Mouse (Mus musculus) neutrophil, adult 65 days (primary cell): ENCODE results near the gene Iapp. TPM values are rescaled to one million over a fixed set of nuclear protein-coding genes. Genes with fewer than 3 reads are reported as not detected.

Experiments
- total RNA-seq: library from RNA; stranded (reverse); gene quantifications from 2 replicates; pipeline ENCODE4 v1.2.4, GENCODE M21; 2023

The Iapp gene
- total RNA-seq: not detected in 2 replicates

DNA sequence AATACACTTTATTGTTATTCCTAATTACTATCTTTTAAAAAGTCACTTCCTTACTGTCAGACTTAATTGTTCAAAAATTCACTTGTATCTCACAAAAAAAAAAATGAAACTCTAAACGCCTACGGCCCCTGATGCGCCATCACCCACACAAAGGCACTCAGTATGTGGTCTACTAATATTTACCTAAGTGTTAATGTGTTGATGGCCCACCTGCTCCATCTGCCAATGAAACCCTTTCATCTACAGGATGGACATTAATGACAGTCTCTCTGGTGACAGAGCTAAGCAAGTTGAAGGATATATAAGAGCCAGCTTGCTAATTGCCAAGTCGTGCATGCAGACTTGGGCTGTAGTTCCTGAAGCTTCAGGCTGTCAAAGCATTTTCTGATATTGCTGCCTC lies at the start of gene Iapp:
Gene Iapp, plus strand, starts transcription at position 326 of the 400 bp plus-strand sequence.

DNA sequence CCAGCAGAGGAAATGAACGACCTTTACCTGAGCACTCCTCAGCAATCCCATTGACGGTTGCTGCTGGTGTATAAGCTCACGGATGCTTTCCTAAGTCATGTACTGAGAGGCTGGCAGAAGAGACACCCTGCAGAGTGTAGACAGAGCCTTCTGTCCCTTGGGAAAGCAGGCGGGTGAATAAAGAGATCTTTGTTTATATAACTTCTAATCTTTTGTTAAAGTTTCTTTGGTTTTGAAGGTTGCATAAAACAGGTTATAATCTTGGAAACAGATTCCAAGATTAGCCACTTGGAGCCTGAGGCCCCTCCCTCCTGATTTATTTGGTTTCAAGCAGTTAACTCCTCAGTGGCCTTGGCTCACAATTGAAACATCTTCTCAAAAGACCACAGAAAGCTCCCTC lies 24.7 kb downstream of the Iapp start, which contains the start of gene Slco1a5:
Gene Slco1a5, minus strand, starts transcription at position 101 of the 400 bp plus-strand sequence.

DNA sequence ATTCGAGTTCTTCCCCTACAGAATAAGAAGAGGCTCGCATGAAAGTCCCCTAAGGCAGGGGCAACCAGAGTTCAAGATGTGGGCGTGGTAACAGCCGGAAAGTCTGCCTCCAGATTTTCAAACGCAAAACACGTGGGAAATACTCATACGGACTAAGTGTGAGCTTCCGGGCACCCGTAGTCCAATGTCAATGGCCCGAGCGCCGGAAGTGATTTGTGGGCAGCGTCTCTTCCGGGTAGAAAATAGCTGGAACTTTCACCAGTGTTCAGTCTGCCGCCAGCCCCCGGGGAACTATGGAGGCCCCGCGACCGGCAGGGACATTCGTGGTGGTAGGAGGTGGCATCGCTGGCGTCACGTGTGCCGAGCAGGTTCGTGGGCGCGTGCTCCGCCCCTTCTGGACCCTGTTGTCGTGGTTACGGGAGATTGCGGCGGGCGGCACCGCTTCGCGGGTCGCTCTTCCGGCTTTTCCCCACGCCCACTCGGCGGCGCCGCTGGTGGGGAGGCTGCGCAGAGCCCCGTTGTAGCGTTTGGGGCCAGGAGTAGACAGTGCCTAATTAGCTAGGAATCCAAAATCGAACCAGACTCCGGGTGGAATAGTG lies 47.3 kb downstream of the Iapp start, which contains the start of gene Pyroxd1:
Gene Pyroxd1, plus strand, starts transcription at position 215 of the 599 bp plus-strand sequence.

Other genes starting within 250 kb of the Iapp start
- 1.6 TPM in 1 of 2 replicates, not detected in the other for gene Slco1a6, start 89.9 kb upstream of the Iapp start, total RNA-seq
- not detected in 2 replicates for gene Slco1a5, start 24.6 kb downstream of the Iapp start, total RNA-seq
- 10.7 and 12.1 TPM in 2 replicates for gene Pyroxd1, start 47.2 kb downstream of the Iapp start, total RNA-seq
- gene Recql, start 88.7 kb downstream of the Iapp start, total RNA-seq: 8.6 and 9.9 TPM in 2 replicates
- gene Golt1b, start 88.8 kb downstream of the Iapp start, total RNA-seq: 19.7 and 20.7 TPM in 2 replicates
- gene Spx, start 115.0 kb downstream of the Iapp start, total RNA-seq: not detected in 2 replicates
- not detected in 2 replicates for gene Gys2, start 174.7 kb downstream of the Iapp start, total RNA-seq
- gene Ldhb, start 209.5 kb downstream of the Iapp start, total RNA-seq: 19.9 and 22.2 TPM in 2 replicates